Comparison of ENCODE assay signal across 11 mouse cellular contexts in the genomic region with DNA sequence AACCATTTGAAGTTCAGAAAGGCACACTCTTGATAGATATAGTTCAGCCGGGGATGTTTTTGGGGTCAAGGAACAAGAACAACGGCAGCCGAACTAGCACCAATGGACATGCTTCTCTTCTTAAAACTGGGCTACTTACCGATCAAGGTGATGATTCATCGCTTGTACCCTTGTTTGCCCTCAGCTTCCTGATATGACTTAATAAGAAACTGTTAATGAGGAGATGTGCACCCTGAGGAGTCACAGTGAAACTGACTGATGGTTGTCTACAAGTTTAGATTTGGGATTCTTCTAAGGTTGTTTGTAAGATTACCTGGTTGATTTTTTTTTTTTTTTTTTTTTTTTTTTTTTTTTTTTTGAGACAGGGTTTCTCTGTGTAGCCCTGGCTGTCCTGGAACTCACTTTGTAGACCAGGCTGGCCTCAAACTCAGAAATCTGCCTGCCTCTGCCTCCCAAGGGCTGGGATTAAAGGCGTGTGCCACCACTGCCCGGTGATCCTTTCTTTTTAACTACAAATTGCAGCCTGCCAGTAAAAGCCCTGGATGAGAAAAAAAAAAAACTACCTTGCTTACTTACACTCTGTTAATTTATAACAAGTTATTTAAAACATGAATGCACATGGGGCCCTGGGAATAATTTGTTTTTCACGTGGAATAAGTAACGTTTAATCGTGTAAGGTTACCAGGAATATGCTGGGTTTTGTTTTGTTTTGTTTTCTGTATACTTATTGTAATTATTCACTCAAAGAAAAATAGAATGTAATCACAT.
"Had no signal": no experiment of that assay in that cellular context is flagged by ENCODE, and none has a peak within 500 bp of the region (broad histone marks: within the 10 kb centered on the region; RNA-seq: fewer than 3 reads in every experiment).

No protein-coding gene starts in this region.

- H3K9ac ChIP-seq: limb, embryonic 13.5 days; midbrain, embryonic 15.5 days had no signal

- H3K4me3 ChIP-seq: limb, embryonic 13.5 days; midbrain, embryonic 15.5 days had no signal

- H3K27ac ChIP-seq: limb, embryonic 13.5 days; macrophage; midbrain, embryonic 15.5 days had no signal

- ATAC-seq: lung, postnatal 0 days; midbrain, embryonic 15.5 days had no signal

- H3K4me2 ChIP-seq: limb, embryonic 13.5 days; midbrain, embryonic 11.5 days; midbrain, embryonic 15.5 days had no signal

- H3K4me1 ChIP-seq: midbrain, embryonic 15.5 days had no signal

- H3K9me3 ChIP-seq: limb, embryonic 13.5 days; megakaryocyte, embryonic 14.5 days; midbrain, embryonic 15.5 days had no signal

- DNase-seq: kidney, postnatal 10 days; left cerebral cortex, postnatal 4 days; lung, adult 2 months; right cerebral cortex, postnatal 25 days; thymus, postnatal 14 days had no signal

- H3K27me3 ChIP-seq: limb, embryonic 13.5 days; megakaryocyte, embryonic 14.5 days; midbrain, embryonic 15.5 days had no signal

- H3K36me3 ChIP-seq: limb, embryonic 13.5 days; midbrain, embryonic 15.5 days had no signal
